Mouse (Mus musculus): ENCODE data around the gene Fhod1.

Fhod1 gene

GRCm38 (mm10) chr8:105347428-105348221, at the start of gene Fhod1:
Gene Fhod1 (minus strand): TSS chr8:105347953.
- peak; percentile 99 for DNase-seq (ENCODE audit: low read depth)

DNA sequence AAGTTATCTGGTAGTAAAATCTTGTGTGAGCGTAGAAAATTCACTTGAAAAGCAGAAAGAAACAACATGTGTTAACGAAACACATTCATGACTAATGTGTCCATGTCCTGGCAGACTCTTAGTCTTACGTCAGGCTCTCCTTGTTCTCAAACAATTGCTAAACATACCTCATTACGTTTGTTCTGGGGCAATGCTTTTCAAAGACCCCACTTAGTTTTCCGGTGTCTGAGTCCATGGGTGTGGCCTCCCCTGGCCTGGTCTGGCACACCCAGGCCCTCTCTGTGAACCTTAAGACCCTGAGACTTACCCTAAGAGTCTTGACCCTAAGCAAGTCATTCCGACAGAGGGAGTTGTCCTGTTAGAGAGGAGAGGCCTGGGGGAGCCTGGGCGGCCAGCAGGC, 46.2 kb upstream of the Fhod1 start:
- peak; percentile 20 for DNase-seq (ENCODE audit: low read depth)

DNA sequence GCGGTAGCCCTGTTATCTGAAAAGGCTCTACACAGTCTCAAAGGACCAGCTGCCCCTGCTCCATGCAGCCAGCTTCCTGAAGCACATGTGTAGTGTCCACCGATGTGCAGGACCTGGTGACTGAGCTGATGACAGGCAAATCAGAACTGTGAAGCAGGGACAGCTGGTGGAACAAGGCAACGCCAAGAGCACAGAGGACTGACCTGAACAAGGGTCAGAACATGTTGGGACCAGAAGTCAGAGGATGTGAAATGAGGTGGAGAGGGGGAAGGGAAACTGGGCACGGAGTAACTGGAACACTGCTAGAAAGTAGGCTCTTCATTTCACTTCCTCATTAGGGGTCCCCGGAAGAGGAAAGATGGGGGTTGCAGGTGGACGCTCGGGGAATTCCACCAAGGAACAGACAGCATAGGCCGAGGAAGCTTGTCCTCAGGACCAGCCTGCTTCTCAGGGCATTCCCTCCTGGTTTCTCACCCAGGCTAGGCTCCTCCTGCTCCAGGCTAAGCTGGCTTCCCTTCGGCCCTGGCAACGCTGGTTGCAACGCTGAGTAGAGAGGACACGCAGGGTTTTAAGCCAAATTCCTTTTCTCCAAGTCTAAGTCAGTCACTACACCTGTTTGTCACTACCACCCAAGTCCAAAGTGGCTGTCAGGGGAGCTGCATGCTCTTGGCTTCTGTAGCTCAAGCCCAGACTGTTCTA, 45.5 kb upstream of the Fhod1 start:
- DNase-seq (ENCODE audit: low read depth), result no peak

DNA sequence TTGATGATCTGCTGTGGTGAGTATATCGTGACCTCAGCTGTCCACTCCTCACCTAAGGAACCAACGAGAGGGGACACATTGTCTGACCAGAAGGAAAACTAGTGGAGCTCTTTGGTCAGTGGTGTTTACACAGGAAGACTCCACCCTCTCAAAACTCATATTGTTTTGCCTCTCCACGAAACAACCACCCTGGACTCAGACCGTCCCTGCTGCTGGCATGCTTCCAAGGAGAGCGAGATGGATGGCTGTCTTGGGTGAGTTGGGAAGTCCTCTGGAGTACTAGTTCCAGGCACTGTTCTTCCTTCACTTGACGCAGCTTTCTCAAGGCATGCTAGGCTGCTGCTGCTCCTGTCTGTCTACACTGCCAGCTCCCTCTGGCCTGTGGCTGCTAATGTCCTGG, 41.3 kb upstream of the Fhod1 start:
- DNase-seq (ENCODE audit: low read depth), result no peak

- peak; percentile 70 for DNase-seq (ENCODE audit: low read depth)
These were observed 39.4 kb upstream of the Fhod1 start for GRCm38 (mm10) chr8:105387151-105387550.

- no peak for DNase-seq (ENCODE audit: low read depth)
These were observed 36.3 kb upstream of the Fhod1 start for GRCm38 (mm10) chr8:105384070-105384469.

DNA sequence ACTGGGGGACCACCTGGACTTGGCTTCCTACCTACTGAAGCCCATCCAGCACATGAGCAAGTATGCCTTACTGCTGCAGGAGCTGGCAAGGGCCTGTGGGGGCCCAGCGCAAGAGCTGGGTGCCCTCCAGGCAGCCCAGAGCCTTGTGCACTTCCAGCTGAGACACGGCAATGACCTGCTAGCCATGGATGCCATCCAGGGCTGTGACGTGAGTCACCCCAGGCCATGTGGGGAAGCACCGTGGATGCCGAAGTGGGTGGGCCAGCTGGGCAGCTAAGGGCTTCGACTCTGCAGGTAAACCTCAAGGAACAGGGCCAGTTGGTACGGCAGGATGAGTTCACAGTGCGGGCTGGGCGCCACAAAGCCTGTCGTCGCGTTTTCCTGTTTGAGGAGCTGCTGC, 32.6 kb upstream of the Fhod1 start:
- no peak for DNase-seq (ENCODE audit: low read depth)

DNA sequence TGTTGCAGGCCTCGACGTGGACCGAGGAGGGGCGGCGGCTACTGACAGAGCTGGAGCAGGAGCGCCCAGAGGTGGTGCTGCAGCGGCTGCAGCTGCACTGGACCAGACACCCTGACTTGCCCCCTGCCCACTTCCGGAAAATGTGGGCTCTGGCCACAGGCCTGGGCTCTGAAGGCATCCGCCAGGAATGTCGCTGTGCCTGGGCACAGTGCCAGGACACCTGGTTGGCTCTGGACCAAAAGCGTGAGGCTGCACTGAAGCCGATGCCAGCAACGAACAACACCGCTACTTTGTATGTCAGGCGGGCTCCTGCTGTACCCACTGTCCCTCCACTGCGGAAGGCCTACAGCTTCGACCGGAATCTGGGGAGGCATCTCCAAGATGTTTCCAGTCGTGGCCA, 30.9 kb upstream of the Fhod1 start:
- DNase-seq (ENCODE audit: low read depth), result peak; percentile 30

- DNase-seq (ENCODE audit: low read depth), result no peak
These were observed 26.8 kb upstream of the Fhod1 start for GRCm38 (mm10) chr8:105374513-105374966.

DNA sequence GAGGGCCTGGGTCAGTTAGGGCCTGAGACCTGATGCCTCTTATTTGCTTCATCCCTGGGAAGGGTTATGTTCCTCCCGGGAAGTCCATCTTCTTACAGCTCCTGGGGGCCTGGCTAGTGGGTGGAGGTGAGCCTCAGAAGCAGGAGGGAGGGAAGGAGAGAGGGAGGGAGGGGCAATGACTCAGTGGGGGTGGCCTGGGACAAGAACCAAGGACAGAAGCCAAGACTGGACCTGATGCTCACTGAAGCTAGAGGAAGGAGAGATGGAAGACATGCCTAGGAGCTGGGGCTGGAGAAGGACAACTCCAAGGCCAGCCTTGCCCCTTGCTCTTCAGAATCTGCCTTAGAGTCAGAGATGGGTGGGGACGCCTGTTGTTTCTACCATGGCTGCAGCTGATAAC, 25.3 kb upstream of the Fhod1 start, which contains the start of gene Plekhg4:
Gene Plekhg4, plus strand, starts transcription at position 243 of the 400 bp plus-strand sequence.
- DNase-seq (ENCODE audit: low read depth), result peak; percentile 83

- DNase-seq (ENCODE audit: low read depth), result peak; percentile 75
These were observed 24.7 kb upstream of the Fhod1 start for GRCm38 (mm10) chr8:105372473-105372872.

- DNase-seq (ENCODE audit: low read depth), result peak; percentile 51
These were observed 19.4 kb upstream of the Fhod1 start for GRCm38 (mm10) chr8:105367107-105367506.

- no peak for DNase-seq (ENCODE audit: low read depth)
These were observed 14.3 kb upstream of the Fhod1 start for GRCm38 (mm10) chr8:105361751-105362702.

DNA sequence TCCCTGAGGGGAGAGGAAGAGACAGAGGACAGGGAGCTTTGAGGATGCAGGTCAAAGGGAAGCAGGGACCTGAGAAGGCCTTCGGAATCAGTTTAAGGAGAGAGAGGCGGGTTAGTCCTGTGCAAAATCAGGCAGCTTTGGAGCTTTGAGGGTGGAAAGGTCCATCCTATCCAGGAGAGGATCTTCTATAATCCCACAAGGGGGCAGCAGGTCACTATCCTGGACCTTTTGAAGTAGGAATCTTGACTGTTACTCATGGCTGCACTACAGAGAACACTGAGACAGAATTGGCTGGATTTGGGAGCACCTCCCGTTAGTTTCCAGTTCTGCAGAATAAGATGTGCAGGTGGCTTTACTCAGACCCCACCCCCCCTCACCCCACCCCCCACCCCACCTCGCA, 11.9 kb upstream of the Fhod1 start:
- DNase-seq (ENCODE audit: low read depth), result peak; percentile 75

DNA sequence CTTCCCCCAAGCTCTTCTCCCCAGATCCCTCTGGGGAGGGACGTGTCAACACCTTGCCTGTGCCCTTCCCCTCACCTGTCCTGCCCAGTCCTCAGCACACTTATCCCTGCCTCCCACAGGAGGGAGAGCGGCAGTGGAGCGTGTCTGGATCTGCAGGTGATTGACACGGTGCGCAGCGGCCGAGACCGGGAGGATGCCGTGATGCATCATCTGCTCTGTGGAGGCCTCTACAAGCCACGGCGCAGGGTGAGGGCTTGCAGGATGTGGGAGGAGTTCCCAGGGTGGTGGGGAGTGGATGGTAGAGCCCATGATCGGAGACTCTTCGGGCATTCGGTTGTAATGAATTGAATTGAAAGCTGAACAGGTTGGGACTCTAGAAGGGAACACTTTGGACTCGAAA, 11.5 kb upstream of the Fhod1 start:
- DNase-seq (ENCODE audit: low read depth), result no peak

DNA sequence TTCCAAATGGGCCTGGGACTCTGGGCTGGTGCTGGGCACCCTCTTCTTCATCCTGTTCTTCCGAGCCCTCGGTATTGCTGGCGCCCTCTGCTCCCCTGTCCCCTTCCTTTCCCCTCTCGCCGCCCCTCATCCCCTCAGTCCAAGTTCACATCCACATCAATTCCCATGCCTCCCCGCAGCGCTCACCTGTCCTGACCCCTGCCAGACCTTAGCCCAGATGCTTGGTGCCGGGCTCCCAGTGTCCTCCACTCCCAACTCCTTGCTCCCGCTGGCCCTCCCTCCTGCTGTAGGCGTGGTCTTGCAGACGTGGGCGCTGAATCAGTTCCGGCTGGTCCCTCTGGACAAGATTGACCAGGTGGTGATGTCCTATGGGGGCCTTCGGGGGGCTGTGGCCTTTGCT, 8.9 kb upstream of the Fhod1 start:
- no peak for DNase-seq (ENCODE audit: low read depth)

- peak; percentile 79 for DNase-seq (ENCODE audit: low read depth)
These were observed 7.6 kb upstream of the Fhod1 start for GRCm38 (mm10) chr8:105355179-105356024.

- DNase-seq (ENCODE audit: low read depth), result no peak
These were observed 6.8 kb upstream of the Fhod1 start for GRCm38 (mm10) chr8:105354549-105354948.

- DNase-seq (ENCODE audit: low read depth), result no peak
These were observed 5.9 kb upstream of the Fhod1 start for GRCm38 (mm10) chr8:105353583-105354135.

DNA sequence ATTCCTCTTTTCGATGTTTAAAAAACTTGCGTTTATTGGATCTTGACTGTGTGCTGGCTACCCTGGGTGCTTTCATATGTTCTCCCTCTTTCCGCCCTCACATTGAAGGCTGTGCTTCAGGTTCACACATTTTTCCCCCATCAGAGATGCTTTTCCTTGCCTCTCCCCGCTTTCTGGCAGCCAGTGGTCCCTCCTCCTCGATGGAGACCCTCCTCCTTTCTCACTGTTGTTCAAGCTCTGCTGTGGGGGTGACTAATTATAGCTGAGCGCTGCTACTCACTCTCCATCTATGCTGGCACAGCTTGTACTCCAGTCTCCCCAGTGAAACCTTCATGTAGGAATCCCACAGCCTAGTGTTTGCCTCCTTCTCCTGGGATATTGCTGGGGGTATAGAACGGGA, 2.4 kb upstream of the Fhod1 start:
- peak; percentile 39 for DNase-seq (ENCODE audit: low read depth)
